ENCODE assay signal across 9 mouse cellular contexts in genomic region chr8:70360769-70361168, GRCm38 (mm10). TPM values are rescaled to one million over a fixed set of nuclear protein-coding genes. Genes with fewer than 3 reads are reported as not detected.
A peak's percentile ranks its signal among the peaks of the same experiment; 100 is the strongest.
DNase-seq lines count a peak whose midpoint lies in the region; ATAC-seq and TF ChIP-seq lines count a peak whose summit lies in the region.
"Had no signal": no experiment of that assay in that cellular context is flagged by ENCODE, and none has a peak within 500 bp of the region (broad histone marks: within the 10 kb centered on the region; RNA-seq: fewer than 3 reads in every experiment).

No protein-coding gene starts in this region.

- 47% methylated on average over 4 of the region's 4 CpGs for WGBS in lung, embryonic 14.5 days

- H3K27ac ChIP-seq in lung, embryonic 14.5 days (ENCODE audit: low read depth) = no peak overlapping the region

- H3K4me2 ChIP-seq in lung, embryonic 14.5 days = no peak overlapping the region

- peak; percentile 48 for TF ChIP-seq CTCF in lung, embryonic 14.5 days (IDR thresholded peaks at IDR 0.05; ENCODE audit: low read depth)

- no peak for ATAC-seq in lung, embryonic 14.5 days (ENCODE audit: insufficient read depth)

- peak; percentile 51 to 52 for DNase-seq in cerebellum, postnatal 10 days
- no peak for DNase-seq in cerebellum, adult 8-10 months
- DNase-seq in lung, embryonic 14.5 days = peak; percentile 55
- no peak for DNase-seq in lung, postnatal 25 days (ENCODE audit: low spot score)
- DNase-seq in embryo, embryonic 11 days = peak; percentile 34
- DNase-seq in testis, postnatal 10 days (ENCODE audit: low spot score) = peak; percentile 54
- DNase-seq in right cerebral cortex, postnatal 25 days = no peak
- no peak for DNase-seq in cerebellum, adult 11 months
- DNase-seq: cerebellum, postnatal 36 days had no signal

- peaks cover 4% of the 10 kb centered on the region; the same call in 1 of the 2 replicates for H3K4me1 ChIP-seq in lung, embryonic 14.5 days (ENCODE audit: insufficient read depth)

- H3K27me3 ChIP-seq in lung, embryonic 14.5 days (ENCODE audit: insufficient read depth, low read length) = no peaks in the 10 kb centered on the region

- no peaks in the 10 kb centered on the region for H3K9me3 ChIP-seq in lung, embryonic 14.5 days (ENCODE audit: low read depth, low read length)

- no peak overlapping the region for H3K4me3 ChIP-seq in lung, embryonic 14.5 days (ENCODE audit: low read depth, low read length)

- H3K36me3 ChIP-seq in lung, embryonic 14.5 days (ENCODE audit: insufficient read depth) = no peaks in the 10 kb centered on the region

- H3K9ac ChIP-seq in lung, embryonic 14.5 days = no peak overlapping the region

RNA-seq across cellular contexts. Expression of gene Upf1, which starts 7.7 kb away (rescaled TPM):
- 23.3 and 27.2 TPM in 2 replicates for polyA plus RNA-seq in lung, embryonic 14.5 days (2014; fragmentation: Nextera tagmentation; extraction: Ambion mirVana)

RNA-seq across cellular contexts. Expression of gene Comp, which starts 12.6 kb away (rescaled TPM):
- polyA plus RNA-seq in lung, embryonic 14.5 days (2014; fragmentation: Nextera tagmentation; extraction: Ambion mirVana) = 0.43 and 0.53 TPM in 2 replicates

RNA-seq across cellular contexts. Expression of gene Gdf1, which starts 31.2 kb away (rescaled TPM):
- polyA plus RNA-seq in lung, embryonic 14.5 days (2014; fragmentation: Nextera tagmentation; extraction: Ambion mirVana) = 2.4 and 4.2 TPM in 2 replicates

RNA-seq across cellular contexts. Expression of gene Cers1, which starts 45.2 kb away (rescaled TPM):
- 2.7 and 3.6 TPM in 2 replicates for polyA plus RNA-seq in lung, embryonic 14.5 days (2014; fragmentation: Nextera tagmentation; extraction: Ambion mirVana)

RNA-seq across cellular contexts. Expression of gene Cope, which starts 58.5 kb away (rescaled TPM):
- polyA plus RNA-seq in lung, embryonic 14.5 days (2014; fragmentation: Nextera tagmentation; extraction: Ambion mirVana) = 286 and 303 TPM in 2 replicates

Comparison
In these comparisons a context has a peak if more than half of its experiments do, and no peak if none do; other contexts are left out.
1. DNase-seq: peak in cerebellum, postnatal 10 days (2 of 2), lung, embryonic 14.5 days (single experiment), embryo, embryonic 11 days (single experiment) and testis, postnatal 10 days (single experiment); none in cerebellum, adult 8-10 months (single experiment), lung, postnatal 25 days (single experiment), right cerebral cortex, postnatal 25 days (single experiment) and cerebellum, adult 11 months (single experiment).